Mouse (Mus musculus): ENCODE results near the gene Fbf1.

Gene Fbf1

DNA sequence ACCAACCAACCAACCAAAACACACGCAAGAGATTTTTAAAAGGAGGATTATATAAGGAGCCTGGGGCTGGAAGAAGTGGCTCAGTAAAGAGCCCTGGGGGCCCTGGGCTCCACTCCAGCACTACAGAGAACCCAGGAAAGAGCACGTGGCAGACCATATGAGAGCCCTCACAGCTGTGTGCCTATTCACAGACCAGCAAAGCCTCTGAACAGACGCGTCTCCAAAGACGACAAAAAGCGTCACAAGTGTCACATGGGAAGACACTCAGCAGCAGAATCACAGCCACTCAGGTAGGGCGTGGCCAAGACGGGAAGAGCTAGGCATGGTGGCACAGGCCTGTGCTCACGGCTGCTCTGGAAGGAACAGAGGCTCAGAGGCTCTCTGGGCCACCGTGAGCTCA, 5.8 kb downstream of the Fbf1 start:
- no peak for TF ChIP-seq GATA4 (IDR thresholded peaks at IDR 0.05; ENCODE audit: insufficient replicate concordance, low read length)

- TF ChIP-seq GATA4 (IDR thresholded peaks at IDR 0.05; ENCODE audit: insufficient replicate concordance, low read length), result no peak
Measured at GRCm38 (mm10) chr11:116161312-116161711, 6.7 kb downstream of the Fbf1 start.

- no peak for TF ChIP-seq GATA4 (IDR thresholded peaks at IDR 0.05; ENCODE audit: insufficient replicate concordance, low read length)
Measured at GRCm38 (mm10) chr11:116150960-116151359, 17.0 kb downstream of the Fbf1 start.

DNA sequence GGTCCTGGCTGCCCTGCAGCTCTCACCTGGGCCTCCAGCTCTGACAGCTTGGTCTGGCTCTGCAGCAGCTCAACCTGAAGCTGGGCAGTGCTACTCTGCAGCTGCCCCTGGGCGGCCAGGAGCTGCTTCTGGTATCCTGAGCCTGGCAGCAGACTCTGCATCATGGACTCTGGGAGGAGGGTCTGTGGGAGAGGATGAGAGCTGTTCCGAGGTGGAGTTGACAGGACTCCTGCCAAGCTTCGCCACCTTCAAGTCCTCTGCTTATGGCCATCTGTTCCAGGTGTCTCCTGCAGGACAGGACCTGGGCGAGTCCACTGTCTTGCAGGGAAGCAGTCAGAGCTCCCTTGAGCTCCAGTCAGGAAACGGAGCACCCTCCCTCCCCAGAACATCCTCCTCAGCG, 18.6 kb downstream of the Fbf1 start:
- no peak for TF ChIP-seq GATA4 (IDR thresholded peaks at IDR 0.05; ENCODE audit: insufficient replicate concordance, low read length)

DNA sequence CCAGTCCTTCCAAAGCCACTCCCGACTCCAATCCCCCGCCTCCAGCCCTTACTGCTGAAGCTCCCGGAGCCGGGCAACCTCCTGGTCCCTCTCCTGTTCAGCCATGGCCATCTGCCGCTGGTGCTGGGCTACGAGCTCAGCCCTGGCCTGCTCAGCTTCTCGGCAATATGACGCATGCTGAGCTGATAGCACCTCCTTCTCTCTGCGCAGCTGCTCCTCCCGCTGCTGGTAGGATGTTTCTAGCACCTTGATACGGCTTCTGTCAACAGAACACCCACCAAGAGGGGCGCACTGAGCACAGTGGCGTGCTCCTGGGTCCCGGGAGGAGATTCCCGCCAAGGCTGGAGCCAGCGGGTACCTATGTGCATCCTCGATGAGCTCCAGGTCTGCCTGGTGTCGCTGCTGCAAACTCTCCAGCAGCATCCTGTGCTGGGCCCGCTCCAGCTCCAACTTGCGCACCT, 19.2 kb downstream of the Fbf1 start:
- TF ChIP-seq GATA4 (IDR thresholded peaks at IDR 0.05; ENCODE audit: insufficient replicate concordance, low read length), result no peak

DNA sequence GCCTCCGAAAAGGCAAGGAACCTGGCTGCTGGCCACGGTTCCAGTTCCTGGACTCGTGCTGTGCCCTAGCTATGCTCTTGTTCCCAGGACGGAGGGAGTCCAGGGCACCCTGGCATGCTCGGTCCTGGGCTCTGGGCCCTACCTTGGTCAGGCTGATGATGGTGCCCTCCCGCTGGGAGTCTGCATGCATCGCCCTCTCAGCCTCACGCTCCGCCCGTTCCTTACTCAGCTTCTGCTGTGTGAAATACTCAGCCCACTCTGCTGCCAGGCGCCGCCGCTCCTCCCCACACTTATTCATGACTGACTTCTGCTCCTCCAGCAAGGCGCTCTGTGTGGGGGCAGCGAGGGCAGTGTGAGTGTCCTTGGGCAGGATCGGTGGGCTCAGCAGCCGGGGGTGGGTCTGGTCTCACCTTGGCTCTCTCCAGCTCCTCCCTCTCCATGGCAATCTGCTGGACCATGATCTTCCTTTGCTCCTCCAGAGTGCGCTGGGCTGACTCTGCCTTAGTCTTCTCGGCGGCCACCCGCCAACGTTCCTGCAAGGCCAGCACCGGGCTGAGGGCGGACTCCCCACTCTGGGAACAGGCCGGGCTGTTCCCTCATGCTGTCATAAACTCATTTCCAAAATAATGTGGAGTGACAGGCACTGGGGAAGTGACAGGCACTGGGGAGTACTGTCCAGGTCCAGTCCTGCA, 21.5 kb downstream of the Fbf1 start:
- TF ChIP-seq GATA4 (IDR thresholded peaks at IDR 0.05; ENCODE audit: insufficient replicate concordance, low read length), result no peak

GRCm38 (mm10) chr11:116145481-116146293, 22.3 kb downstream of the Fbf1 start:
- no peak for TF ChIP-seq GATA4 (IDR thresholded peaks at IDR 0.05; ENCODE audit: insufficient replicate concordance, low read length)

- TF ChIP-seq GATA4 (IDR thresholded peaks at IDR 0.05; ENCODE audit: insufficient replicate concordance, low read length), result no peak
Measured at GRCm38 (mm10) chr11:116143468-116143867, 24.5 kb downstream of the Fbf1 start.

GRCm38 (mm10) chr11:116142211-116142991, 25.6 kb downstream of the Fbf1 start:
- TF ChIP-seq GATA4 (IDR thresholded peaks at IDR 0.05; ENCODE audit: insufficient replicate concordance, low read length), result no peak

DNA sequence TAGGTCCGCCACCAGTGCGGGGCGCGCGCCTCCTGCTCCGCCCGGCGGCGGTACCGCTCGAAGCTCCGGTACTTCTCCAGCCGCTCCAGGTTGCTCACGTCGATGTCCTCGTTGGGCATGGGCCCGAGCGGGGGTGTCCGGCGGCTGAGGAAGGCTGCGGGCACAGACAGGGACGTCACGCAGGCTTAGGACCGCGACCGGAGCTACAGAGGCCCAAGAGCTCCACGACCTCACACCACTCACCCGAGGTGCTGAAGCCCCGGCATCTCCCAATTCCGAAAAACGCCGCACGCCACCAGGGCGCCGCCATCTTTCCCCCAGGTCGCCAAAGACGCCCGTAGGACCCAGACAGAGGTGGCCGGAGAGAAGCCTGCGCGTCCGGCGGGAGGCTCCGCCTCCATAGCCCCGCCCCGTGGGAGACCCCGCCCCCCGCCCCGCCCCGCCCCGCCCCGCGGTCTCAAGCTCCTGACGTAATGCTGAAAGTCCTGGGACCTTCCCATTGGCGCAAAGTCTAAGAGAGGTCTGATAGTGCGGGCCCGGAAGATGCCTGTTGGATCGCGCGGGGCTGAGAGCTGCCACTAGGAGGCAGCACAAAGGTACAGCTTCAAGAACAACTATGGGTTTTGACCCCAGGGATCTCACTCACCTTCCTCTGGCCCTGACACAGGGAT, 29.4 kb downstream of the Fbf1 start, which contains the start of gene Mrpl38:
Mrpl38 (minus strand) TSS at position 401 of the 671 bp plus-strand sequence.
- no peak; the same call in 1 of the 2 replicates for TF ChIP-seq GATA4 (IDR thresholded peaks at IDR 0.05; ENCODE audit: insufficient replicate concordance, low read length)

GRCm38 (mm10) chr11:116138096-116138467, 29.9 kb downstream of the Fbf1 start:
- TF ChIP-seq GATA4 (IDR thresholded peaks at IDR 0.05; ENCODE audit: insufficient replicate concordance, low read length), result no peak

- no peak for TF ChIP-seq GATA4 (IDR thresholded peaks at IDR 0.05; ENCODE audit: insufficient replicate concordance, low read length)
Measured at GRCm38 (mm10) chr11:116134171-116134570, 33.8 kb downstream of the Fbf1 start.

- TF ChIP-seq GATA4 (IDR thresholded peaks at IDR 0.05; ENCODE audit: insufficient replicate concordance, low read length), result no peak
Measured at GRCm38 (mm10) chr11:116133497-116133896, 34.5 kb downstream of the Fbf1 start.

DNA sequence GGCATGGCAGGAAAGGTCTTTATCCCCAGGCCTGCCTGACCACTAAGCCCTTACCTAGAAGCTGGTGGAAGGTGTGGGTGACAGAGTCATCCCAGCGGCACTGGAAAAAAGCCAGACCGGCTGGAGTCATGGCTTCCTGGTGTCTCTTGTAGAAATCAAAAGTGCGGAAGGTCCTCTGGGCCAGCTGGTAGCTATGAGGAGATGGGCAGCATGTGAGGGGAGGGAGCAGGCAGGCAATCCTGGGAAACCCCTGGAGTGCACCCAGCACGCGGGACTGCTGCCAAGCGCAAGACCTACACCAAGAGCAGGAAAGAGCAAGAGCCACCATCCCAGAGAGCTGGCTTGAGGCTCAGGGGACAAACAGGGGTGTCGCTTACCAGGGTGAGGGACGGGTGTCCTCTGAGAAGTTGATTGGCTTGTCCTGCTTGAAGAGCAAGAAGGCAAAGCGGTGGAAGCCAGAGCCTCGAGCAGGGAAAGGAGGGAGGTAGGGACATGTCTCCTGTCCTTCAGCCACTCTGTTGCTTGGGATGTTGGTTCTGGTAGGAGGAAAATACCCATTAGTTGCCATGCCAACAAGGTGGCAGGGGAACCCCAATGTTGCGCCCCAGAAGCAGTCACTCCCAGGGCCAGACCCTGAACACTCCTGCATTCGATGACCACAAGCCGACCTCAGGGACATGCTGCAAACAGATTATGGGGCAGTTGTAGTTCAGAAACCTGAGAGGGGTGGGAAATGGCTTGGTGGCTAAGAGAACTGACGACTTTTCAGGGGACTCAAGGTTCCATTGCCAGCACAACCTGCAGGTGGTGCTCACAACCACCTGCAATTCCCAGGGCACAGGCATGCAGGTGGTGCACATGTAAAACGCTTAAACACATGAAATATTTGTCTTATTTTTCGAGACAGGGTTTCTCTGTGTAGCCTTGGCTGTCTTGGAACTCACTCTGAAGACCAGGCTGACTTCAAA, 35.3 kb downstream of the Fbf1 start:
- TF ChIP-seq GATA4 (IDR thresholded peaks at IDR 0.05; ENCODE audit: insufficient replicate concordance, low read length), result no peak

Measured in liver, adult (tissue).